Mouse (Mus musculus) myocyte (in vitro differentiated cells): Measurements from ENCODE around the gene Rab27a.

ENCODE experiments used
- E2F4 ChIP-seq: IDR thresholded peaks from one replicate; pipeline ENCODE4 v1.6.1; 2011; ENCODE audit warnings: mild to moderate bottlenecking, control low read depth, moderate library complexity; ENCODE audit not compliant: insufficient read depth
- MYOD1 ChIP-seq, 3 experiments: IDR thresholded peaks; one replicate each; pipeline ENCODE4 v1.6.1; 2011; ENCODE audit warnings: control low read depth in 2 of 3, low read depth in 2 of 3, mild to moderate bottlenecking in 2 of 3, moderate library complexity in 1 of 3; ENCODE audit not compliant: insufficient read length in 2 of 3, control insufficient read depth in 1 of 3
- POLR2A ChIP-seq: IDR thresholded peaks from one replicate; pipeline ENCODE4 v1.6.1; 2011; ENCODE audit warnings: low read depth, mild to moderate bottlenecking, control low read depth, moderate library complexity; ENCODE audit not compliant: insufficient read length
- POLR2AphosphoS2 ChIP-seq: IDR thresholded peaks from one replicate; pipeline ENCODE4 v1.6.1; 2011; ENCODE audit warnings: low read depth, control low read depth; ENCODE audit not compliant: insufficient read length
- REST ChIP-seq: IDR thresholded peaks from one replicate; pipeline ENCODE4 v1.6.1; 2011; ENCODE audit warnings: mild to moderate bottlenecking, control low read depth, moderate library complexity; ENCODE audit not compliant: insufficient read depth, insufficient read length

- TF ChIP-seq POLR2A: no peak
- TF ChIP-seq MYOD1 (IDR thresholded peaks at IDR 0.05; ENCODE audit: control insufficient read depth in 1 of 3, insufficient read length in 2 of 3, low read depth in 2 of 3): no peak
- no peak for TF ChIP-seq POLR2AphosphoS2
- TF ChIP-seq E2F4: no peak
- no peak for TF ChIP-seq REST
Observed at GRCm38 (mm10) chr9:73130529-73130928, 85.9 kb downstream of the Rab27a start.
